Mouse (Mus musculus): ENCODE results near the gene Lrrc30. TPM values are rescaled to one million over a fixed set of nuclear protein-coding genes. Genes with fewer than 3 reads are reported as not detected.

The Lrrc30 gene
- polyA plus RNA-seq, 1 experiment from 2014 or later, result 0.11 TPM

- Histone ChIP-seq H3K36me3 (ENCODE audit: control insufficient read depth, insufficient read depth, low read length) (no peaks in the 10 kb centered on the region), H3K9ac (ENCODE audit: low read length) (no peak overlapping the region), H3K4me3 (ENCODE audit: control insufficient read depth in 1 of 2, insufficient read depth in 1 of 2, low read depth in 1 of 2, low read length in 2 of 2) (no peak overlapping the region), H3K4me1 (ENCODE audit: control insufficient read depth in 2 of 2, insufficient read depth in 2 of 2, low read length in 2 of 2) (peaks cover 0 to 5% of the 10 kb centered on the region in 2 experiments; a peak in 1 of 4 replicates), H3K4me2 (ENCODE audit: low read length) (no peak overlapping the region), H3K27me3 (ENCODE audit: control insufficient read depth, insufficient read depth, low read length) (no peaks in the 10 kb centered on the region), H3K9me3 (ENCODE audit: control insufficient read depth, low read length) (no peaks in the 10 kb centered on the region), H3K27ac (replicated peaks in 1 of 2; ENCODE audit: control insufficient read depth in 1 of 2, insufficient read depth in 1 of 2, low read depth in 2 of 2, low read length in 2 of 2) (no peak overlapping the region)
- ATAC-seq (ENCODE audit: insufficient number of reproducible peaks, insufficient read depth, low FRiP score, low read depth), result 0 out of 2 replicates have a peak, but pooled peaks have one; percentile 21
- WGBS, result 57% methylated on average over 10 of the region's 10 CpGs
These were observed 5.7 kb upstream of the Lrrc30 start for GRCm38 (mm10) chr17:67638119-67638810.

DNA sequence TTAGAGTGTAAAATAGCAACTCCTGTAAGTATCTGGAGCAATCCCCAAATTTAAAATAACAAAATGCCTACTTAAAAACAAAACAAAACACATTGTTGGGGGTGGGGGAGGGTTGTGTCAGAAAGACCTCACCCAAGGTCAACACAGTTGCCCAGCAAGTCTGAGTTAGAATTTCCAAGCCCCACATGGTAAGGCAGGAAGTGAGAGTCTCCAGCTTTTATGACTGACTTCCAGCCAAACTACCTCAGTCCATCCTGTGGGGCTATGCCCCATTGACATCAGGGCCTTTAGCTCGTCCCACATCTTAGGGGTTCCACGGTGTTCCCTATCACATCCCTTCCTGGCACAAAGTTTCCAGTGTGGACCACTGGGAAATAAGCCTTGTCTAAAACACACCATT lies 4.4 kb upstream of the Lrrc30 start:
- no peak overlapping the region for H3K4me3 ChIP-seq (ENCODE audit: control insufficient read depth in 1 of 2, insufficient read depth in 1 of 2, low read depth in 1 of 2, low read length in 2 of 2)
- H3K36me3 ChIP-seq (ENCODE audit: control insufficient read depth, insufficient read depth, low read length), result no peaks in the 10 kb centered on the region
- H3K4me1 ChIP-seq (ENCODE audit: control insufficient read depth in 2 of 2, insufficient read depth in 2 of 2, low read length in 2 of 2), result peaks cover 0 to 5% of the 10 kb centered on the region in 2 experiments; a peak in 1 of 4 replicates
- H3K4me2 ChIP-seq (ENCODE audit: low read length), result no peak overlapping the region
- no peak overlapping the region for H3K27ac ChIP-seq (replicated peaks in 1 of 2; ENCODE audit: control insufficient read depth in 1 of 2, insufficient read depth in 1 of 2, low read depth in 2 of 2, low read length in 2 of 2)
- no peak overlapping the region for H3K9ac ChIP-seq (ENCODE audit: low read length)
- ATAC-seq (ENCODE audit: insufficient number of reproducible peaks, insufficient read depth, low FRiP score, low read depth), result no peak
- no peaks in the 10 kb centered on the region for H3K9me3 ChIP-seq (ENCODE audit: control insufficient read depth, low read length)
- H3K27me3 ChIP-seq (ENCODE audit: control insufficient read depth, insufficient read depth, low read length), result peaks cover under 1% of the 10 kb centered on the region; the same call in 1 of the 2 replicates
- 74% methylated on average over 2 of the region's 2 CpGs for WGBS

GRCm38 (mm10) chr17:67636304-67636703 lies 3.8 kb upstream of the Lrrc30 start:
- Histone ChIP-seq H3K4me1 (ENCODE audit: control insufficient read depth in 2 of 2, insufficient read depth in 2 of 2, low read length in 2 of 2) (peaks cover 0 to 5% of the 10 kb centered on the region in 2 experiments; a peak in 1 of 4 replicates), H3K27ac (replicated peaks in 1 of 2; ENCODE audit: control insufficient read depth in 1 of 2, insufficient read depth in 1 of 2, low read depth in 2 of 2, low read length in 2 of 2) (no peak overlapping the region), H3K9me3 (ENCODE audit: control insufficient read depth, low read length) (no peaks in the 10 kb centered on the region), H3K4me3 (ENCODE audit: control insufficient read depth in 1 of 2, insufficient read depth in 1 of 2, low read depth in 1 of 2, low read length in 2 of 2) (no peak overlapping the region), H3K4me2 (ENCODE audit: low read length) (no peak overlapping the region), H3K9ac (ENCODE audit: low read length) (no peak overlapping the region), H3K27me3 (ENCODE audit: control insufficient read depth, insufficient read depth, low read length) (peaks cover 3% of the 10 kb centered on the region; the same call in 1 of the 2 replicates), H3K36me3 (ENCODE audit: control insufficient read depth, insufficient read depth, low read length) (no peaks in the 10 kb centered on the region)
- ATAC-seq (ENCODE audit: insufficient number of reproducible peaks, insufficient read depth, low FRiP score, low read depth), result no peak
- 66% methylated on average over 3 of the region's 3 CpGs for WGBS

- Histone ChIP-seq H3K4me3 (ENCODE audit: control insufficient read depth in 1 of 2, insufficient read depth in 1 of 2, low read depth in 1 of 2, low read length in 2 of 2) (no peak overlapping the region), H3K27ac (replicated peaks in 1 of 2; ENCODE audit: control insufficient read depth in 1 of 2, insufficient read depth in 1 of 2, low read depth in 2 of 2, low read length in 2 of 2) (0 out of 4 replicates have a peak overlapping the region, but pooled peaks of 1 of the 2 experiments have one; percentile 55), H3K36me3 (ENCODE audit: control insufficient read depth, insufficient read depth, low read length) (no peaks in the 10 kb centered on the region), H3K9ac (ENCODE audit: low read length) (no peak overlapping the region), H3K4me1 (ENCODE audit: control insufficient read depth in 2 of 2, insufficient read depth in 2 of 2, low read length in 2 of 2) (peaks cover 7% of the 10 kb centered on the region in 2 experiments; a peak in 2 of 4 replicates), H3K27me3 (ENCODE audit: control insufficient read depth, insufficient read depth, low read length) (peaks cover 3% of the 10 kb centered on the region; the same call in 1 of the 2 replicates), H3K9me3 (ENCODE audit: control insufficient read depth, low read length) (no peaks in the 10 kb centered on the region), H3K4me2 (ENCODE audit: low read length) (peak overlapping the region; percentile 37; the same call in 1 of the 2 replicates)
- 83% methylated on average over 3 of the region's 3 CpGs for WGBS
- no peak for ATAC-seq (ENCODE audit: insufficient number of reproducible peaks, insufficient read depth, low FRiP score, low read depth)
These were observed 2.8 kb downstream of the Lrrc30 start for GRCm38 (mm10) chr17:67629746-67630145.

DNA sequence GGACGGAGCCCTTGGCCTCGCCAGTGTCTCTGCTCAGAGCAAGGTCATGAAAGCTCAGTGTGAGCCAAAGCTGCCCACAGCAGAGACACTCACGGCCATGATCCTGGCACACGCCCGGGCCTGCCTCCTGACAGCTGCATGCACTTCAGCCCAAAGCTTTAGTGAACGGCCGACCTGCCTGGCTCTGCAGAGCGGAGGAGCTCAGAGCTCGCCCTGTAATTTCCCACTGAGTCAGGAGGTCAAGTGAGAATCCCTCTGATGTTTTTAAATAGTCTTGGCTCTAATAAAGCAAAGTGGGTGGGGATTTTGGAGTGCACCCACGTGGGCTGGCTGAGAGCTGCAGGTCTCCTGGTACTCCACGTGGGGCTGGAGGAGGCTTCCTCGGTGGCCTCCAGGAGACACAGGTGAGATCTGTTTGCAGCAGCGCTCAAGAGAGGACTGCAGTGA lies 3.3 kb downstream of the Lrrc30 start:
- Histone ChIP-seq H3K36me3 (ENCODE audit: control insufficient read depth, insufficient read depth, low read length) (no peaks in the 10 kb centered on the region), H3K9me3 (ENCODE audit: control insufficient read depth, low read length) (no peaks in the 10 kb centered on the region), H3K27me3 (ENCODE audit: control insufficient read depth, insufficient read depth, low read length) (peaks cover 3% of the 10 kb centered on the region; the same call in 1 of the 2 replicates), H3K27ac (replicated peaks in 1 of 2; ENCODE audit: control insufficient read depth in 1 of 2, insufficient read depth in 1 of 2, low read depth in 2 of 2, low read length in 2 of 2) (peak overlapping the region; percentile 55 to 57), H3K9ac (ENCODE audit: low read length) (no peak overlapping the region), H3K4me3 (ENCODE audit: control insufficient read depth in 1 of 2, insufficient read depth in 1 of 2, low read depth in 1 of 2, low read length in 2 of 2) (no peak overlapping the region), H3K4me1 (ENCODE audit: control insufficient read depth in 2 of 2, insufficient read depth in 2 of 2, low read length in 2 of 2) (peaks cover 7% of the 10 kb centered on the region in 2 experiments; a peak in 2 of 4 replicates), H3K4me2 (ENCODE audit: low read length) (peak overlapping the region; percentile 37)
- WGBS, result 29% methylated on average over 13 of the region's 13 CpGs
- ATAC-seq (ENCODE audit: insufficient number of reproducible peaks, insufficient read depth, low FRiP score, low read depth), result peak; percentile 84

DNA sequence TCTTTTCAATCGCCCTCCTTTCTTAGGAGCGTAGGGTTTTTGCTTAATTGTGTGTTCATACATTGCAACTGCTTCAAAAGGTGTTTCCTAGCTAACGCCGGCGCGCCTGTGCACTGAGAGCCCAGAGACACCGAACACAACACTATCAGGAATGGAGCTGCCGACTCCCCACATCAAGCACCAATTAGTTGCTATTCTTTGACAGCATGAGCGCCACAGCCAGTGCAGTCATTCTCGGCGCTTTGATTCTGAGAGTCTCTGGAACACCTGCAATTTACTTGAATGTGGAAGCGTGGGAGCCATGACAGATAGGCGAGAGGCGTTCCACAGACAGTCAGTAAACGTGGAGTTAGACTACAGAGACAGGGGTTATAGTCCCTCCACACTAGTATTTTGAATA lies 4.0 kb downstream of the Lrrc30 start:
- peaks cover 7 to 8% of the 10 kb centered on the region in 2 experiments; a peak in 3 of 4 replicates for H3K4me1 ChIP-seq (ENCODE audit: control insufficient read depth in 2 of 2, insufficient read depth in 2 of 2, low read length in 2 of 2)
- no peaks in the 10 kb centered on the region for H3K9me3 ChIP-seq (ENCODE audit: control insufficient read depth, low read length)
- no peak for ATAC-seq (ENCODE audit: insufficient number of reproducible peaks, insufficient read depth, low FRiP score, low read depth)
- no peak overlapping the region for H3K4me2 ChIP-seq (ENCODE audit: low read length)
- peaks cover 3% of the 10 kb centered on the region; the same call in 1 of the 2 replicates for H3K27me3 ChIP-seq (ENCODE audit: control insufficient read depth, insufficient read depth, low read length)
- H3K27ac ChIP-seq (replicated peaks in 1 of 2; ENCODE audit: control insufficient read depth in 1 of 2, insufficient read depth in 1 of 2, low read depth in 2 of 2, low read length in 2 of 2), result peak overlapping the region in 1 of 2 experiments; percentile 55; a peak in 1 of 4 replicates
- H3K4me3 ChIP-seq (ENCODE audit: control insufficient read depth in 1 of 2, insufficient read depth in 1 of 2, low read depth in 1 of 2, low read length in 2 of 2), result no peak overlapping the region
- no peak overlapping the region for H3K9ac ChIP-seq (ENCODE audit: low read length)
- WGBS, result 88% methylated on average over 15 of the region's 15 CpGs
- no peaks in the 10 kb centered on the region for H3K36me3 ChIP-seq (ENCODE audit: control insufficient read depth, insufficient read depth, low read length)

GRCm38 (mm10) chr17:67625431-67625830 lies 7.1 kb downstream of the Lrrc30 start:
- 68% methylated on average over 5 of the region's 5 CpGs for WGBS
- no peaks in the 10 kb centered on the region for H3K27me3 ChIP-seq (ENCODE audit: control insufficient read depth, insufficient read depth, low read length)
- H3K9ac ChIP-seq (ENCODE audit: low read length), result no peak overlapping the region
- H3K4me3 ChIP-seq (ENCODE audit: control insufficient read depth in 1 of 2, insufficient read depth in 1 of 2, low read depth in 1 of 2, low read length in 2 of 2), result no peak overlapping the region
- H3K36me3 ChIP-seq (ENCODE audit: control insufficient read depth, insufficient read depth, low read length), result no peaks in the 10 kb centered on the region
- H3K27ac ChIP-seq (replicated peaks in 1 of 2; ENCODE audit: control insufficient read depth in 1 of 2, insufficient read depth in 1 of 2, low read depth in 2 of 2, low read length in 2 of 2), result no peak overlapping the region
- H3K4me1 ChIP-seq (ENCODE audit: control insufficient read depth in 2 of 2, insufficient read depth in 2 of 2, low read length in 2 of 2), result peaks cover 7 to 11% of the 10 kb centered on the region in 2 experiments; a peak in 3 of 4 replicates
- ATAC-seq (ENCODE audit: insufficient number of reproducible peaks, insufficient read depth, low FRiP score, low read depth), result no peak
- H3K4me2 ChIP-seq (ENCODE audit: low read length), result no peak overlapping the region
- no peaks in the 10 kb centered on the region for H3K9me3 ChIP-seq (ENCODE audit: control insufficient read depth, low read length)
